Mouse (Mus musculus): ENCODE results near the gene Wdr13. TPM values are rescaled to one million over a fixed set of nuclear protein-coding genes. Genes with fewer than 3 reads are reported as not detected.
"Not testable (repeated sequence)": the region's sequence is repeated elsewhere in the genome, so short reads cannot be mapped to it uniquely, and the experiment has no call there.

The Wdr13 gene
- total RNA-seq, 1 experiment from 2014 or later, result 74.9 TPM

DNA sequence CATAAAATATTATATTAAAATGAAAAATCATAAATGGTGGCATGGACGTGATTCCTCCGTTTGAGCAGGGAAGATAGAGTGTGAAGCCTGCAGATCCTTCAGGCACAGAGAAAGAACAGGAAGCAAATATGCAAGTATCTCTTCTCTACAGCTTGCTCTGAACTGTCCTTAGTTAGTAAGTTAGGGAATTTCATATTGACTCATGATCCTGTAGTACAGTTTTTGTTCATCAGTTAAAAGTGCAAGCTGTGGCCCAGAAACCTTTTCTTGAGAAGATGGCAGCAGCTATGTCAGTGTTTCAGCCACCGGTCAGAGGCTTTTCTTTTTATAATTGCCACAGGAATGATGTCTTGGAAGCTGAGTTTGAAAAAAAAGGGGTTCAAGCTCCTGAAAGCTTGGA is 27.7 kb downstream of the Wdr13 start:
- no peak for DNase-seq

DNA sequence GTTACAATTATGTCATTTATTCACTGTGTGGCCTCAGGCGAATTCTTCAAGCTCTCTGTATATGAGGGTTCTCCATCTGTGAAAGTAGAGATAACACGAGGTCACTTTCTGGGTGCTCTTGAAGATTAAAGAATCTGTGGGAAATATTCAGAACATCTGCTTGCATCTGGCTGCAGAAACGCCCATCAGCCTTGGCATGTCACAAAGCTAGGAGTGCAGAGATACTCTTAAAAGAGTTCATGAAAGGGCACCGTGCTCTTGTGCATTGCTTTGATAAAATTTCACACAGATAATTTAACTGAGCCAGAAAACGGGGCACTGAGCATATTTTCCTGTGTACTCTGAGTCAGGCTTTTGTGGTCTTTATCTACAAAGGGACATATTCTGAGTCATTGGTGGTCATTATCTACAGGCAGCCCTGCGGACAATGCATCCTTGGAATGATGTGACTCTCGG is 30.5 kb downstream of the Wdr13 start:
- no peak for DNase-seq

DNA sequence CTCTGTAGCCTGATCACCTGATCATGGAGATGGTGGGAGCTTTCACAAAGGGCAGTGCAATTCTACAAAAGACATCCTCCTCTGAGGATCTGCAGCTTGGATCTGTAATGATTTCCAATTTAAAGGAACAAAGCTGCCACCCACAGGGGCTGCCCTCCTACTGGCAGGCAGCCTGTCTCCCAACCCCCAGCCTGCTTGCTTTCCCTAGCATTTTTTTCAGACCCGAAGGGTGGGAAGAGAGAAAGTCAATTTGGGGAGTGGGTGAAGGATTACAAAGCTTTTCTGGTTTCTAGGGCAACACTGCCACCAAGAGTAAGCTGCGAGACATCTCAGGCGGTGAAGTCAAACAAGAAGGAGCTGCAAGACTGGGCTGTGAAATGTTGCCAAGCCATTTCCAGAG is 31.7 kb downstream of the Wdr13 start:
- DNase-seq, result no peak

DNA sequence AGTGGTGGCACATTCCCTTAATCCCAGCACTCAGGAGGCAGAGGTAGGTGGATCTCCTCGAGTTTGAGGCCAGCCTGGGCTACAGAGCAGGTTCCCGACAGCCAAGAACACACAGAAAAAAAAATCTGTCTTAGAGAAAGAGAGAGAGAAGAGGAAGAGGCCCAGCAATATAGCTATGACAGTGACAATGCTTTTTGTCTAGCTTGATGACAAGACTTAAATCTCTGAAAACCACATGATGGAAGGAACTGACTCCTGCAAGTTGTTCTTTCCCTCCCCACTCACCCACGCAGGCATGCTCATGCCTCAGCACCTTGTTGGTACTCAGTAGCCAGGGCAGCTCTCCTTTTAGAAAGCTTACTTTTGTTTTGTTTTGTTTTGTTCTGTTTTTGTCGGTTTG is 33.3 kb downstream of the Wdr13 start:
- no peak for DNase-seq

DNA sequence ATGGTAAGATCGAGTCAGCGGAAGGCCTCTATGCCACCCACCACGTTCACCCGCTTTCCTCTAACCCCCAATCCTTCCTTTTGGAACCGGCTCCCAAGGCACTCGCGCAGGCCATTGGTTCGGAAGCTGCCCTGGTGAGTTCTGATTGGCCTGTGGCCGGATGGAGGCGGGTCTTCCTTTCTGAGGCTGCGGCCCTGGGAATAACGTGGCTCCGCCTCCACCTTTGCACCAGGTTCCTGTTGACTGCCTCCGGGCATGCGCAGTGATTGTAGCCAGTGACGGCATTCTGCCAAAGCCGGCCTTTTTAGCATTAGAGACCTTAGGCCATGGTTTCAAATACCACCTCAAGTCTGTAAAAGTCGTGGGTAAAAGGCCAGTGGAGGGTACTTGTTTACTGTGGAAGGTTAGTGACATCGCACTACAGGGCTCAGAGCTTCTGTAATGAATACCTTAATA is 35.9 kb downstream of the Wdr13 start:
- DNase-seq, result peak; percentile 91

DNA sequence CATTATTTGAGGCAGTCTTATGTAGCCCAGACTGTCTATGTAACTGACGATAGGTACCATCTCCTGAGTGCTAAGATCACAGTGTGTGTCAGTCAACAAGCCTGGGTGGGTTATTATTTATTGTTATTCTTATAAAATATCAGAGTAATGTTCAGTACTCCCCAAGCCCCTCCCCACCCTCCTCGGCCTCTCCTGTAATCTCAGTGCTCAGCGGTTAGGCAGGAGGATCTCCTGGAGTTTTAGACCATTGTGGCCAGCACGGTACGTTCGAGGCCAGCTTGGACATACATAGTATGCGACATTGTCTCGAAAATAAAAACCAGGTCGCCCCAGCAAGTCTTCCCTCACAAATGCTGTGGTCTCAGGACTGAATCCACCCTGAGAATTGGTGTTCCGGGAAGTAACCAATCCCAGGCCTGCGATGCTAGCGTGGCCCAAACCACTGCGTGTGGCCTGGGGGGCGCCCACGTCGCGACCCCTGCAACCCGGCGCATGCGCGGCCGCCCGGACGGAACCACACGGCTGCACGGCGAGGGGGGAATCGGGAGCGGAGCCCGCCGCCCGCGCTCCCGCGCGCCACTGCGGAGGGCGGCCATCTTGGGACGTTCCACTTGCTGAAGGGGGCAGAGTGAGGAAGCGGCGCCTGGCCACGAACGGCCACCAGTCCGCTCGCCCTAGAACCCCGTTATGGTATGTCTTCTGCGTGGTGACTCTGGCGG is 36.5 kb downstream of the Wdr13 start:
- peak; percentile 71 for DNase-seq

DNA sequence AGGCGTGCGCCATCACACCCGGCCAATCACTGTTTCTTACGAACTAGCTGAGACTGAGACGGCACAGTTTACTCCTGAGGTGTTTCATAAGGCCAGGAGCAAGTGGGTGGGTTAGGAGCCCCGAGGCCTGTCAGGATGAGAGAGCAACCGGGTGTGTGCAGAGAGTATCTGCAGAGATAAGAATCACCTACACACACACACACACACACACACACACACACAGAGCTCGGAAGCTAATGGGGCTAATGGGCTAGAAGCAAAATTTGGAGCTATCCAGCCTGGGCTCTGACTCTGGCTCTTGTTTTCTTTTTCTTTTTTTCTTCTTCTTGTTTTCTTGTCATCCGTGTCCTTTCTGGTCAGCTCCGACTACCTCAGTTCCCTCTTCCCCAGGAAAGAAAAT is 37.1 kb downstream of the Wdr13 start:
- no peak for DNase-seq

DNA sequence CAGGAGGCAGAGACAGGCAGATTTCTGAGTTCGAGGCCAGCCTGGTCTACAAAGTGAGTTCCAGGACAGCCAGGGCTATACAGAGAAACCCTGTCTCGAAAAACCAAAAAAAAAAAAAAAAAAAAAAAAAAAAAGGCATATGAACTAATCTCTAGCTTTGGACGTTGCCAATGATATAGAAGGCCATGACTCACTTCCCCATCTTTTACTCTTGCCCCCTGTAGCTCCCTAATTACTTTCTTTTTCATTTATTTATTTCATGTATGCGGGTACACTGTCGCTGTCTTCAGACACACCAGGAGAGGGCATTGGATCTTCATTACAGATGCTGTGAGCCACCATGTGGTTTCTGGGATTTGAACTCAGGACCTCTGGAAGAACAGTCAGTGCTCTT is 41.7 kb downstream of the Wdr13 start:
- DNase-seq, result not testable (repeated sequence)

DNA sequence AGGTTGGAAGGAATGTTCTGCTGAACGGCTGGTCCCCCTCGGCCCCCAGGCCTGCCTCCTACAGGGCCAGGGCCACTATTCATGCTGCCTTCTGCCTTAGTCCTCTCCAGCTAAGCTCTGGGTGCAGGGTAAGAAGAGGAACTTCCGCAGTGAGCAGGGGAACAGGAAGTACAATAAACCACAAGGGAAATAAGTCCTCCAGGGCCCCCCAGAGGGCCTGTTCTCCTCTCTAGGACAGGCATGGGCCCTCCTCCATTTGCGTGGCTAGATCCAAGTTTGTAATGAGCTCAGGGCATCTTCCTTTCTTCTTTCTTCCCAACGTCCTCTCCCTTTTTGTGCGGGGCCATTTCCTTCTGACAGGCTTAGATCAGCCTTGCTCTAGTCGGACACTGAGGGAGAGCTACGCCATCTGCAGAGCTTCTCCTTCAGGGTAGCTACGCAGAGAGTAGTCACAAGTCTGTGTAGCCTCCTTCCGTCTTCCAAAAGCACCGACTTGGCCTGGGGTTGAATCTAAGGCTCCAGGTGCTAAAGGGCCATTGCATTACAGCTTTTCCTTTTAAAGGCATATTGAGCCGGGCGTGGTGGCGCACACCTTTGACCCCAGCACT is 42.2 kb downstream of the Wdr13 start, which contains the start of gene Was:
Was (minus strand) TSS at position 153 of the 608 bp plus-strand sequence.
- DNase-seq, result no peak

DNA sequence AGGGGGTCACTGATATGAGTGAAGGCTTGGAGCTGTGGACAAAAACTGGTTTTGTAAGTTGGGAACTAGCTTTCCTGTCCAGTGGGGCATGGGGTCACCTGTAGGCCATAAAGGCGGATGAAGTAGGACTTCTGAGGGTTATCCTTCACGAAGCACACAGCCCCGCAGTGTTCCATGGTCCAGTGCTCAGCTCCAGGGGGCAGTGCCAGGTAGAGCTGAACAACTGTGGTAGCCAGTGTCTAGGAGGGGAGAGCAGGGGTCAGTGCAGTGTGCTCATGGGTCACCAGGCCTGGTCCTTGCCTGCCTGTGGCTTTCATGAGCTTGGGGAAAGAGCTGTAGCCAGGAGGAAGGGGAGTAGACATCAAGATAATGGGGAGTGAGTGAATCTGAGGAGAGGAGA is 42.9 kb downstream of the Wdr13 start:
- DNase-seq, result no peak

DNA sequence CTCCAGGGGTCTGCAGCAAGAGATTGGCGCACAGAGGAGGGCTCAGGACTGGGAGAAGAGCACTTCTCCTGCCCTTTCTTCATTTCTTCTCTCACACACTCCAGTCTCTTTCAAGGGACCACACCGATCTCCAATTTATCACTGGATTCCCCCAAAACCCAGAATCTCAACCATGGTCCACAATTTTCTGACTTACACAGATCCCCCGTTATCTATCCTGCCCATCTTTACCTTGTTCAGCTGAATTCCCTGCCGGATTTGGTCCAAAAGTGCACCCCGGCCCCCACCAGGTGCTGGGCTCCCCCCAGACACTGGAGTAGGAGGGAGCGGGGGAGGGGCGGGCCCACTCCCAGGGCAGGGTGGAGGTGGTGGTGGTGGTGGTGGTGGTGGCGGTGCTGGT is 47.1 kb downstream of the Wdr13 start:
- no peak for DNase-seq

DNA sequence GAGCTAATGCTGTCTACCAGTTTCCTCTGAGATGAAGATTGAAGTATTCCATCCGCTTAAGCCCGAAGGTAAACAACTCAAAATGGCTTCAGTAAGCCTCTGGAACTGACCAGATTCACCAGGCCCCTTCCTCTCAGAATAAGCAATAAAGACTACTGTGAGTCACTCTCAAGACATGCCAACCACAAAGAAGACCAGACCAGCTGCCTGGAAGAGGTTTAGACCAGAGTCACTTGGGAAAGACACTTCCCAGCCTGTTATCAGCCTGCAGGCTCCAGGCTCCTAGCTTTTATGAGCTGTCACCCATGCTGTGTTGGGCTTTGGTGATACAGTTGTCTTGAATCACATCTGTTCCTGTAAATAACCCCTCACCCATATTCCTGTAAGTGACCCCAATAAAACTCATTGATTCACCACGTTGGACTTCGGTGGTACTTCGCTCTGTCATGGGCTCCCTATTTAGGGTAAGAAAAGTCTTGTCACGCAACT is 47.9 kb downstream of the Wdr13 start:
- no peak for DNase-seq

DNA sequence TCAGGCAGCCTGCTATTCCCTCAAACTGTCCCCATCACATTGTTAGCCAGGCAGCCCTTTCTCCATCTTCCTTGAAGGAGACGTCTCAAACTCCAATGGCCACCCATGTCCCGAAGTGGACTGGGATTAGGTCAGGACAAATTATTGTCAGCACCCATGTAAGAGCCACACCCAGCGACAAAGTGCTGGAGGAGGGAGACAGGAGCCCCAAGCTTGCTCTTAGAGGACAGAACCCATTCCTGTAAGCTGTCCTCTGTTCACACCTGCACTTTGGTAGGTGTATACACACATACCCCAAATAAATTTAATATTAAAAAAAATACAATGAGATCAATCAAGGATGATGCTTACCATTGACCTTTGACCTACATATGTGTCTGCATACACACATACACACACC is 57.6 kb downstream of the Wdr13 start:
- DNase-seq, result no peak

DNA sequence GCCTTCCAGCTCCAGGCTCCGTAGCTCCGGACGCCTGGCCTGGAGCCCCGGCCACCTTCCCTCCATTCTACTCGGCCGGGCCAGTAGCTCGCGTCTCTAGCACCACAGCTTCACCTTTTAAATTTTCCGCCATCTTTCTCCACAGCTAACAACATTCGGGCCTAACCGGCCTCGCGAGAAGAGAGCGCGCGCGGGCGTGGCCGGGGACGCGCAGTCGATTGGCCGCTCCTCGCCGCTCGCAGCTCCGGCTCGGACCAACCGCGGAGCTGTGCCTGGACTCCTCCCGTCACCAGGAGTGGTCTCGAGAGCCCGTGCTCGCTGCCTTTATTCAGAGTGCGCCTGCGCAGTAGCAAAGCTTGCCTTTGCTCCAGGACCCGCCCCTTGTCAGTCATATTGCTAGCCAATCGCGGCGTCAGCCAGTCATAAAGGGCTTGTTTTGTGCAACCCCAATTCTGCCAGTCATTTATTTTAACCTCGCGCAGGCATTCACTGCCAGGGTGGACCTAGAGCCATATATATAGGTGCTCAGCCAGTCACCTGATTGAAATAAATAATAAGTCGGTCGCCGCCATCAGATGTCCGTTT is 58.2 kb downstream of the Wdr13 start, which contains the start of gene Suv39h1:
Suv39h1 (minus strand) TSS at position 331 of the 585 bp plus-strand sequence.
- peak; percentile 89 for DNase-seq

DNA sequence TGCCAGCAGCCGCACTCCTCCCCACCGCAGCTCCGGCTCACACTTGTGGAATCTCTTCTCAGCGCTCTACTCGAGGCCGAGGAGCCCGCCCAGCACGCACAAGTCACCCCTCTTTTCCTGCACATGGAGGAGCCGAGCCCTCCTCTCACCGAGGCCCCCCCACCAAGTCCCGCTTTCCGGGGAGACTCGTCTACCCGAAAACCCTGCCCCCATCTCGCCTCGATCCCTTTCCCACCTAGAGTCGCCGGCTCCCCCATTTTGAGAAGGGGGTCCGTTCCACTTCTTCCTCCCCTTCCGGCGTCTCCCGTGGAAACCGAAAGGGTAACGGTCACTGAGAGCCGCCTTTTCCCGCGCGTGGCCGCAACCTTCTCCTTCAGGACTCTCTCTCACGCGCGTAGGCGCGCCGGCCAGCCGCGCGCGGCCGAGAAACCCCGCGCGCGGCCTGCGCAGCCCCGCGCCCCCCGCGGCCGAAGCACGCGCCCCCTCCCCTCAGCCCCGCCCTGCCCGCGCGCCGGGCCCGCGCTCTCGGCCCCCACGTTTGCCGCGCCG is 58.7 kb downstream of the Wdr13 start:
- DNase-seq, result peak; percentile 15

Other genes with a start within 250 kb of the Wdr13 start
- 43.1 and 81.5 TPM in 2 replicates for gene Slc35a2, start 248.9 kb downstream of the Wdr13 start, total RNA-seq (2021)
- 118 and 127 TPM in 2 replicates for gene Pqbp1, start 233.6 kb downstream of the Wdr13 start, total RNA-seq (2021)
- 114 and 134 TPM in 2 replicates for gene Timm17b, start 233.5 kb downstream of the Wdr13 start, total RNA-seq (2021)
- gene Gm10491, start 225.1 kb downstream of the Wdr13 start, total RNA-seq (2021), result not detected in 2 replicates
- gene Gm10490, start 223.3 kb downstream of the Wdr13 start, total RNA-seq (2021), result 1.9 TPM in 1 of 2 replicates, not detected in the other
- gene Pcsk1n, start 213.1 kb downstream of the Wdr13 start, total RNA-seq (2021), result 39.1 and 47.5 TPM in 2 replicates
- not detected in 2 replicates for gene Eras, start 204.3 kb downstream of the Wdr13 start, total RNA-seq (2021)
- 17.9 and 26.7 TPM in 2 replicates for gene Hdac6, start 185.0 kb downstream of the Wdr13 start, total RNA-seq (2021)
- gene Gata1, start 154.8 kb downstream of the Wdr13 start, total RNA-seq (2021), result not detected in 2 replicates
- not detected in 2 replicates for gene Glod5, start 114.4 kb downstream of the Wdr13 start, total RNA-seq (2021)
- 14.7 and 17.7 TPM in 2 replicates for gene Suv39h1, start 58.1 kb downstream of the Wdr13 start, total RNA-seq (2021)
- 0.71 and 1.2 TPM in 2 replicates for gene Was, start 42.4 kb downstream of the Wdr13 start, total RNA-seq (2021)
- gene Rbm3, start 13.0 kb upstream of the Wdr13 start, total RNA-seq (2021), result 78.5 and 115 TPM in 2 replicates
- gene Tbc1d25, start 43.3 kb upstream of the Wdr13 start, total RNA-seq (2021), result 9.3 and 9.4 TPM in 2 replicates
- gene Ebp, start 60.6 kb upstream of the Wdr13 start, total RNA-seq (2021), result 98.4 and 113 TPM in 2 replicates
- gene Porcn, start 73.6 kb upstream of the Wdr13 start, total RNA-seq (2021), result 4.6 and 7.0 TPM in 2 replicates
- gene Ftsj1, start 119.5 kb upstream of the Wdr13 start, total RNA-seq (2021), result 20.7 and 27.3 TPM in 2 replicates
- gene Slc38a5, start 138.2 kb upstream of the Wdr13 start, total RNA-seq (2021), result not detected in 2 replicates
- not detected in 2 replicates for gene Ssxb10, start 194.5 kb upstream of the Wdr13 start, total RNA-seq (2021)
- not detected in 2 replicates for gene Ssxb9, start 234.1 kb upstream of the Wdr13 start, total RNA-seq (2021)